Mouse (Mus musculus) lung, postnatal 0 days (tissue): ENCODE measurements around the gene 1700066M21Rik.

Experiments
- CTCF ChIP-seq: IDR thresholded peaks from 2 replicates; pipeline ENCODE4 v1.5.1; 2016; ENCODE audit warnings: antibody characterized with exemption, mild to moderate bottlenecking
- EP300 ChIP-seq: IDR thresholded peaks from 2 replicates; pipeline ENCODE4 v1.6.1; 2016; ENCODE audit warnings: antibody characterized with exemption, mild to moderate bottlenecking, control low read depth

- TF ChIP-seq CTCF (peak; percentile 78), EP300 (no peak)
Measured at GRCm38 (mm10) chr1:57423696-57424095, 46.3 kb downstream of the 1700066M21Rik start.
